Mouse (Mus musculus) megakaryocyte, embryonic 14.5 days (primary cell): ENCODE results near the gene Rcan2.

Source experiments
- FLI1 ChIP-seq: IDR thresholded peaks from 2 replicates; pipeline ENCODE4 v1.6.1; 2012; ENCODE audit warnings: low read length, inconsistent platforms, mixed read lengths
- GATA1 ChIP-seq: IDR thresholded peaks from 3 replicates; pipeline ENCODE4 v1.6.1; 2012; ENCODE audit warnings: mixed read lengths, low read length, inconsistent platforms, borderline replicate concordance

GRCm38 (mm10) chr17:43816480-43816879 lies 15.3 kb downstream of the Rcan2 start:
- TF ChIP-seq GATA1 (no peak), FLI1 (no peak)
